Mouse (Mus musculus): ENCODE measurements around the gene Chn2. TPM values are rescaled to one million over a fixed set of nuclear protein-coding genes. Genes with fewer than 3 reads are reported as not detected.

The Chn2 gene
- polyA plus RNA-seq, 1 experiment from 2014 or later, result 26.0 TPM

- ATAC-seq (ENCODE audit: low FRiP score) (no peak), DNase-seq (ENCODE audit: low spot score, missing footprints) (no peak)
- Histone ChIP-seq H3K4me1 (ENCODE audit: control insufficient read depth, insufficient read depth, low read length) (peaks cover 19% of the 10 kb centered on the region), H3K36me3 (ENCODE audit: control insufficient read depth, insufficient read depth, low read length) (no peaks in the 10 kb centered on the region), H3K4me3 (ENCODE audit: low read depth, low read length) (no peak overlapping the region), H3K9ac (ENCODE audit: low read length) (no peak overlapping the region), H3K4me2 (no peak overlapping the region), H3K27me3 (ENCODE audit: control insufficient read depth, insufficient read depth, low read length) (peaks cover 12% of the 10 kb centered on the region), H3K9me3 (ENCODE audit: control insufficient read depth, low read length) (no peaks in the 10 kb centered on the region), H3K27ac (ENCODE audit: low read depth, low read length) (no peak overlapping the region)
- WGBS, result 82% methylated on average over 3 of the region's 3 CpGs
Measured at GRCm38 (mm10) chr6:54227061-54227460, 187.7 kb downstream of the Chn2 start.

- Histone ChIP-seq H3K9ac (ENCODE audit: low read length) (no peak overlapping the region), H3K36me3 (ENCODE audit: control insufficient read depth, insufficient read depth, low read length) (no peaks in the 10 kb centered on the region), H3K27ac (ENCODE audit: low read depth, low read length) (no peak overlapping the region), H3K4me2 (no peak overlapping the region), H3K27me3 (ENCODE audit: control insufficient read depth, insufficient read depth, low read length) (peaks cover 12% of the 10 kb centered on the region), H3K4me3 (ENCODE audit: low read depth, low read length) (no peak overlapping the region), H3K9me3 (ENCODE audit: control insufficient read depth, low read length) (no peaks in the 10 kb centered on the region), H3K4me1 (ENCODE audit: control insufficient read depth, insufficient read depth, low read length) (peaks cover 19% of the 10 kb centered on the region)
- 40% methylated on average over 9 of the region's 9 CpGs for WGBS
- no peak for ATAC-seq (ENCODE audit: low FRiP score)
- DNase-seq (ENCODE audit: low spot score, missing footprints), result no peak
Measured at GRCm38 (mm10) chr6:54228421-54228820, 189.1 kb downstream of the Chn2 start.

- no peak overlapping the region for H3K27ac ChIP-seq (ENCODE audit: low read depth, low read length)
- H3K9ac ChIP-seq (ENCODE audit: low read length), result no peak overlapping the region
- DNase-seq (ENCODE audit: low spot score, missing footprints), result peak; percentile 91
- peak; percentile 44; the same call in 1 of the 2 replicates for ATAC-seq (ENCODE audit: low FRiP score)
- no peak overlapping the region for H3K4me2 ChIP-seq
- peaks cover 12% of the 10 kb centered on the region for H3K27me3 ChIP-seq (ENCODE audit: control insufficient read depth, insufficient read depth, low read length)
- no peaks in the 10 kb centered on the region for H3K36me3 ChIP-seq (ENCODE audit: control insufficient read depth, insufficient read depth, low read length)
- H3K9me3 ChIP-seq (ENCODE audit: control insufficient read depth, low read length), result no peaks in the 10 kb centered on the region
- WGBS, result 13% methylated on average over 2 of the region's 2 CpGs
- H3K4me3 ChIP-seq (ENCODE audit: low read depth, low read length), result no peak overlapping the region
- peaks cover 19% of the 10 kb centered on the region for H3K4me1 ChIP-seq (ENCODE audit: control insufficient read depth, insufficient read depth, low read length)
Measured at GRCm38 (mm10) chr6:54228874-54229273, 189.5 kb downstream of the Chn2 start.

GRCm38 (mm10) chr6:54231769-54232558, 192.6 kb downstream of the Chn2 start:
- H3K4me1 ChIP-seq (ENCODE audit: control insufficient read depth, insufficient read depth, low read length), result peaks cover 7% of the 10 kb centered on the region; the same call in 1 of the 2 replicates
- no peak overlapping the region for H3K4me2 ChIP-seq
- 78% methylated on average over 13 of the region's 13 CpGs for whole genome bisulfite sequencing
- no peaks in the 10 kb centered on the region for H3K9me3 ChIP-seq (ENCODE audit: control insufficient read depth, low read length)
- no peaks in the 10 kb centered on the region for H3K36me3 ChIP-seq (ENCODE audit: control insufficient read depth, insufficient read depth, low read length)
- H3K27me3 ChIP-seq (ENCODE audit: control insufficient read depth, insufficient read depth, low read length), result peaks cover 2% of the 10 kb centered on the region
- ATAC-seq (ENCODE audit: low FRiP score) (no peak), DNase-seq (ENCODE audit: low spot score, missing footprints) (no peak)
- no peak overlapping the region for H3K9ac ChIP-seq (ENCODE audit: low read length)
- H3K4me3 ChIP-seq (ENCODE audit: low read depth, low read length), result no peak overlapping the region
- H3K27ac ChIP-seq (ENCODE audit: low read depth, low read length), result no peak overlapping the region

GRCm38 (mm10) chr6:54236441-54236840, 197.1 kb downstream of the Chn2 start:
- DNase-seq (ENCODE audit: low spot score, missing footprints) (no peak), ATAC-seq (ENCODE audit: low FRiP score) (no peak)
- H3K9ac ChIP-seq (ENCODE audit: low read length), result no peak overlapping the region
- no peak overlapping the region for H3K4me3 ChIP-seq (ENCODE audit: low read depth, low read length)
- H3K9me3 ChIP-seq (ENCODE audit: control insufficient read depth, low read length), result no peaks in the 10 kb centered on the region; the same call in 1 of the 2 replicates
- H3K4me1 ChIP-seq (ENCODE audit: control insufficient read depth, insufficient read depth, low read length), result no peaks in the 10 kb centered on the region
- no peaks in the 10 kb centered on the region for H3K36me3 ChIP-seq (ENCODE audit: control insufficient read depth, insufficient read depth, low read length)
- 91% methylated on average over 9 of the region's 9 CpGs for WGBS
- no peak overlapping the region for H3K27ac ChIP-seq (ENCODE audit: low read depth, low read length)
- H3K4me2 ChIP-seq, result no peak overlapping the region
- H3K27me3 ChIP-seq (ENCODE audit: control insufficient read depth, insufficient read depth, low read length), result no peaks in the 10 kb centered on the region

GRCm38 (mm10) chr6:54241761-54242160, 202.4 kb downstream of the Chn2 start:
- Histone ChIP-seq H3K4me1 (ENCODE audit: control insufficient read depth, insufficient read depth, low read length) (no peaks in the 10 kb centered on the region), H3K36me3 (ENCODE audit: control insufficient read depth, insufficient read depth, low read length) (no peaks in the 10 kb centered on the region), H3K4me2 (no peak overlapping the region), H3K9ac (ENCODE audit: low read length) (no peak overlapping the region), H3K9me3 (ENCODE audit: control insufficient read depth, low read length) (no peaks in the 10 kb centered on the region; the same call in 1 of the 2 replicates), H3K4me3 (ENCODE audit: low read depth, low read length) (no peak overlapping the region), H3K27ac (ENCODE audit: low read depth, low read length) (no peak overlapping the region), H3K27me3 (ENCODE audit: control insufficient read depth, insufficient read depth, low read length) (no peaks in the 10 kb centered on the region)
- WGBS, result 86% methylated on average over 5 of the region's 5 CpGs
- DNase-seq (ENCODE audit: low spot score, missing footprints) (no peak), ATAC-seq (ENCODE audit: low FRiP score) (no peak)

GRCm38 (mm10) chr6:54242286-54242685, 202.9 kb downstream of the Chn2 start:
- no peak overlapping the region for H3K4me2 ChIP-seq
- H3K9me3 ChIP-seq (ENCODE audit: control insufficient read depth, low read length), result no peaks in the 10 kb centered on the region; the same call in 1 of the 2 replicates
- ATAC-seq (ENCODE audit: low FRiP score) (no peak), DNase-seq (ENCODE audit: low spot score, missing footprints) (peak; percentile 57)
- no peak overlapping the region for H3K4me3 ChIP-seq (ENCODE audit: low read depth, low read length)
- no peak overlapping the region for H3K9ac ChIP-seq (ENCODE audit: low read length)
- H3K27me3 ChIP-seq (ENCODE audit: control insufficient read depth, insufficient read depth, low read length), result no peaks in the 10 kb centered on the region
- 88% methylated on average over 9 of the region's 9 CpGs for WGBS
- H3K4me1 ChIP-seq (ENCODE audit: control insufficient read depth, insufficient read depth, low read length), result no peaks in the 10 kb centered on the region
- no peaks in the 10 kb centered on the region for H3K36me3 ChIP-seq (ENCODE audit: control insufficient read depth, insufficient read depth, low read length)
- no peak overlapping the region for H3K27ac ChIP-seq (ENCODE audit: low read depth, low read length)

GRCm38 (mm10) chr6:54248354-54249252, 209.2 kb downstream of the Chn2 start:
- no peak overlapping the region for H3K27ac ChIP-seq (ENCODE audit: low read depth, low read length)
- H3K4me1 ChIP-seq (ENCODE audit: control insufficient read depth, insufficient read depth, low read length), result peaks cover 2% of the 10 kb centered on the region; the same call in 1 of the 2 replicates
- H3K27me3 ChIP-seq (ENCODE audit: control insufficient read depth, insufficient read depth, low read length), result no peaks in the 10 kb centered on the region
- H3K36me3 ChIP-seq (ENCODE audit: control insufficient read depth, insufficient read depth, low read length), result no peaks in the 10 kb centered on the region
- ATAC-seq (ENCODE audit: low FRiP score) (no peak), DNase-seq (ENCODE audit: low spot score, missing footprints) (no peak)
- WGBS, result 63% methylated on average over 8 of the region's 8 CpGs
- no peak overlapping the region for H3K9ac ChIP-seq (ENCODE audit: low read length)
- H3K4me3 ChIP-seq (ENCODE audit: low read depth, low read length), result no peak overlapping the region
- no peak overlapping the region for H3K4me2 ChIP-seq
- no peaks in the 10 kb centered on the region for H3K9me3 ChIP-seq (ENCODE audit: control insufficient read depth, low read length)

Data from midbrain, embryonic 11.5 days (tissue).